Mouse (Mus musculus) MN1 (cell line): ENCODE measurements around the gene Gnb4.

Experiments
- DNase-seq: peaks from one replicate; pipeline ENCODE4 v3.0.0-alpha.2; 2016; ENCODE audit warnings: low spot score

Gene Gnb4

GRCm38 (mm10) chr3:32614786-32615185, 1.6 kb downstream of the Gnb4 start:
- DNase-seq = no peak

DNA sequence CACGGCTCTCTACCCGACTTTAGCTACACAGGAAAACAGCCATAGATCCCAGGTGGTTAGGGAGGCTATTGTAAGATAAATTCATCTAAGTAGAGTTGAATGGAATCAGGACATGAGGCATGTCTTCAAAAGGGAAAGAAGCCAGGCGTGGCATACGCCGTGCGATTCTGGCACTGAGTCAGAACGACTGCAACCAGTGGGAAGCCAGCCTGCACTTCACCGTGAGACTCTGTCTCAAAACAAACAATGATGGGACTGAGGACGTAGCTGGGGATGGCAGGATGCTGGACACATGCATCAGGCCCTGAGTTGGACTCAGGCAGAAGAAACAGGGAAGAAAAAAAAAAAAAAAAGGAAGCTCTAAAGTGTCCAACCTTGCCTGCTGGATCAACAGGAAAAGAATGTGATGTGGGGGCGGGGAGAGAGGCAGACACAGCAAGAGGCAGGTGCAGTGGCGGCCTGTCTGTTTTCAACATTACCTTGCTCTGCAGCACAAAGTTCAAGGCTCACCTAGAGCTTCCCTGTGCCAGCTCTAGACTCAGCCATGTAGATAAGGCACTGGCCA, 4.7 kb downstream of the Gnb4 start:
- DNase-seq = no peak

- DNase-seq = peak; percentile 15
Observed at GRCm38 (mm10) chr3:32610560-32610959, 5.8 kb downstream of the Gnb4 start.

- no peak for DNase-seq
Observed at GRCm38 (mm10) chr3:32609233-32609632, 7.2 kb downstream of the Gnb4 start.

DNA sequence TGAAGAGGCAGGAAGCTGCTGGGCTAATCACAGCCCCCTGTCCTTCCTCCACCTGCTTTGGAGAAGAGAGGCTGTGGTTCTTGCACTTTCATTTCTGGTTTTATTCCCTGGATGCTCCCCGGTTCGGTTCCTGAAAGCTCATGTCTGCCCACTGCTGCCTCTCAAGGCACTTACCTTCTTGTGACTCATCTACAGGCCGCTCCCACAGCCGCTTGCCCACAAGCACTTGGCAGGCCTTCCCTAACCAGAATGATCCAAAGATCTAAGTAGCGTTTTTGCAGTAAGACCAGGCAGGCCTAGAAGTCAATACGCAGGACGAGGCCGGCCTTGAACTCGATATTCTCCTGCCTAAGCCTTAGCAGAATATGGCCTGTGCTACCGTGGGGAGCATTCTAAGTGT, 15.3 kb downstream of the Gnb4 start:
- no peak for DNase-seq

DNA sequence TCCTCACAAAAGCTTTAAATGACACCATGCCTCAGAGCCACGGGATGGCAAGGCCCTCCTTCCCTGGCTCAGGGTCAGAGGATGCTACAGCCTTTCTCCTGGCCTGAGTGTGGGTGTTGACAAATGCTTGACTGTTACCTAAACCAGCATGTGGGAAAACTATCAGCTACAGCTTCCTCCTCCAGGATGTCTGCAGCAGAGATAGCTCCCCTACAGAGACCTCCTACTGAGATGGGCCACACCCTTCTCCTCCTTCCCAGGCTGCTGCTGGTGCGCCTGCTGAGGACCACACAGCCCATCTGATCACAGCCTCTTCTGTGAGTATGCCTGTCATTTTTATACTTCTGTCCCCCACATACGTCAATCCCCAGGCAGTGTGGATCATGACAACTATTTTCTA, 17.1 kb downstream of the Gnb4 start:
- no peak for DNase-seq

GRCm38 (mm10) chr3:32595080-32595479, 21.3 kb downstream of the Gnb4 start:
- no peak for DNase-seq

GRCm38 (mm10) chr3:32586274-32586673, 30.1 kb downstream of the Gnb4 start:
- DNase-seq = no peak

DNA sequence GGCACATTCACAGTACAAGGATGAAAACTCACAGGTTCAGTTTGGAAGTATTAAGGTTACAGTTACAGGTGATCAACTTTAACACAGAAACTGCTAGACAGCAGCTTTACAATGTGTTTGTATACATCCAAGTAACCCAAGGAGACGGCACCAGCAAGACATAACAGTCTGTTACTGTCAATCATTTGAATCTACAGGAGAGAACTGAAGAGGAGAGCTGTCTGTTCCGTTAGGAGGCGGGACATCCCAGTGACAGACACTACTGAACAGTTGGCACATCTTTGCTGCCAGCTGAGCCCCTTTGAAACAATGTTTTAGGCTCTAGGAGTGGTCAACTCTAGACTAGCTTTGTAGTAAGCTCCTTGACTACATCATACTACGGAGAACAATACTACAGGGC, 32.9 kb downstream of the Gnb4 start:
- no peak for DNase-seq

DNA sequence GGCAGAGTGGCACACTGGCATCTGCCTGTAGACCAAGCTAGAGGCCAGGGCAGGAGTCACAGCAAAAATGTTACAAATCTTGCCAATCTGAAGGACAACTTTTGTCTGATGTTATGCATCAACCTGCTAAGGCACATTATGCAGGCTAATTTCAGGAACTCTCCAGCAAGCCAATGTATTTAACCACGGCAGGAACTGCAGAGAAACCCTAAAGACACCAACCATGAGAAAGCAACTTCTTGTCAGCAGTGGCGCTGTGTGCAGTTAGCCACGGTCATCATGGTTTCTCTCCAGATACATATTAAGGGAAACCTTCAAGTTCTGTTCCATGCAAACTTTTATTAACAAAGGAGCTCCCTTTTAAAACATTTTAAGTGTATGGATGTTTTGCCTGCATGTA, 34.5 kb downstream of the Gnb4 start:
- no peak for DNase-seq

DNA sequence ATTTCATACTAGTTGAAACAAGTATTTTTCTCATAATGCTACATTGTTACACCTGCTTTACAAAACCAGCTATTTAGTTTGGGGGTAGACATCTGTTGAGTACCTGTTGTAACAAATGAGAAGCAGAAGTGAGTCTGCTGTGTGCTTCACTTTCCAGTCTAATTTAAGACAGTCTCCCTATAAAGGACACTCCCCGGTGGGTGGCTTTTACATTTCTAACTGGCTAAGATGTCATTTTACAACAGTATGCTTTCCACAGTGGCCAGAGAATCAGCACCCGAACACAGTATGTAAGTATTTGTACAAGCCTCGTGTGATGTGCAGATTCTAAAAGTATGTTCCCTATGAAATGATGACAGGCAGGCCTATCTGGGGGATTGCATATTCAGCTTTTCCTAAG, 35.6 kb downstream of the Gnb4 start:
- no peak for DNase-seq

- no peak for DNase-seq
Observed at GRCm38 (mm10) chr3:32578772-32579171, 37.6 kb downstream of the Gnb4 start.

- DNase-seq = no peak
Observed at GRCm38 (mm10) chr3:32575151-32575550, 41.2 kb downstream of the Gnb4 start.

- no peak for DNase-seq
Observed at GRCm38 (mm10) chr3:32573881-32574280, 42.5 kb downstream of the Gnb4 start.

DNA sequence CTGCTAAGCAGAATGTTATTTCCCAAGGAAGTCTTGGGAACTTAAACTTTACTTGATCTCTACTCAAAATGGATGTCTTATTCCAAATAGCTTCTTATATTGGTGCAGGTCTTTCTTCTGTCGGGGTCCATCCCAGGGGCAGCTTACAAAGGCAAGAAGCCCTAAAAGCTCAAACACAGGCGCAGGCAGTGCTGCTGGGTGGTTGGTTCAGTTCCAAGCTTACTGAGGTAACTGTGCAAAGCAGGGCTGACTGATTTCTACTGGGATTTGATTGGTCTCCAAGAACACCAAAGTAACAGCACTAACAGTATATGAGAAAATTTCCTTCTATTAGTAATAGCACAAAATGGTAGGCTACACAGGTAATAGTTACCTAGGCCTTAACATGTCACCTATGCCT, 43.3 kb downstream of the Gnb4 start:
- DNase-seq = no peak

DNA sequence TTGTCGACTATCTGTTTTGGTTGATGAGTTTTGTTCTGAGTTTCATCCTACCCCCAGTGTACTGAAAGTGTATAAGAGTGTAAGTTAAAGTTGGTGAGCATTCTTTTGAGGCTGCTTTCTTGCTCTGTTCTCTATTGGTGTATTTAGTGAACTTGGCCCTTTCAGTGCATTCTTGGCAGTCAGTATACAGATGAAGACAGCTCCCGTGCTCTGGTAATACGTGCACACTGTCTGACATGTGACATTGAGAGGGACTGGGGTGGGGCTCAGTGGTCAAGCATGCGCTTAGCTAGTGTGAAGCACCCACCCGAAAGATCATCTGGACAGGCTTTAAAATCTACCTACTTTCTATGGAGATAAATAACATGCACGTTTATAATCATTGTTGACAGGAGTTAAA, 53.0 kb downstream of the Gnb4 start:
- no peak for DNase-seq

DNA sequence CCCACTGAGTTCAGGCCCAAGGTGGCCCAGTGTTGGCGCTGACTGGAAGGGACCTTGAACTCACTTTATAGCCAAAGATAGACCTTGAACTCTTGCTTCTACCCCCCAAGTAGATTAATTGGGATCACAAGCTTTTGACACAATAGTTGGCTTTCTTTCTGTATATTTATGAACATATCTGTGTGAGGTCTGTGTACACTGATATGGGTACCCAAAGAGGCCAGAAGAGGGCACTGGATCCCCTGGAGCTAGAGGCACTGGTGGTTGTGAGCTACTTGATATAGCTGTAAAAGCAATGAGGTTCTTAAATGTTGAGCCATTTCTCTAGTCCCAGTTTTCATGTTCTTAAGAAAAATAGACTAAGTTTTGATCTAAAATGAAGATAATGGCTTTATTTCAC, 63.3 kb downstream of the Gnb4 start:
- no peak for DNase-seq

GRCm38 (mm10) chr3:32538091-32538490, 78.3 kb downstream of the Gnb4 start:
- no peak for DNase-seq

- DNase-seq = no peak
Observed at GRCm38 (mm10) chr3:32537556-32537955, 78.8 kb downstream of the Gnb4 start.

- DNase-seq = no peak
Observed at GRCm38 (mm10) chr3:32535692-32536091, 80.7 kb downstream of the Gnb4 start.
